9 mouse cellular contexts compared by ENCODE assay signal in the genomic region with DNA sequence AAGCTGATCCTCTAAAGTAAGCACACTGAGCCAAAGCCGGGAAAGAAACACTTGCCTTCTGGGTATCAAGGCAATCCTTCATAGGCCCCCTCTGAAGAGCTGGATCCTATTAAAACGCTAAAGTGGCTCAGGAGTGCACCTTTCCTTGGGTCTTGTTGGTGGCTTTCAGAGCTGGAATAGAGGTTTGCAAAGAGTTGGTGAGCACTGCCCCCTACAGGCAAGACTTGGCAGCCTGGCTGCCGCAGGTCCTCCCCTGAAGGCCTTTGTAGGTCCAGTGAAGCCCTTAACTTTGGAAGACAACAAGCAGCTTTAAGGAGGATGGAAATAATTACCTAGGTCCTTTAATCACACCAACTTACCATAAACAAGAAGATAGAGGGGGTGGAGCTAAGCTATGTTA. TPM values are rescaled to one million over a fixed set of nuclear protein-coding genes. Genes with fewer than 3 reads are reported as not detected.
DNase-seq lines count a peak whose midpoint lies in the region; ATAC-seq and TF ChIP-seq lines count a peak whose summit lies in the region.
"Had no signal": no experiment of that assay in that cellular context is flagged by ENCODE, and none has a peak within 500 bp of the region (broad histone marks: within the 10 kb centered on the region; RNA-seq: fewer than 3 reads in every experiment).

No protein-coding gene starts in this region.

- no peak for TF ChIP-seq EP300 in liver, postnatal 0 days (IDR thresholded peaks at IDR 0.05; ENCODE audit: low read depth)

- no peak overlapping the region for H3K4me2 ChIP-seq in forebrain, embryonic 16.5 days (ENCODE audit: low read length)
- H3K4me2 ChIP-seq in liver, postnatal 0 days (ENCODE audit: low read depth, low read length) = no peak overlapping the region
- H3K4me2 ChIP-seq: limb, embryonic 12.5 days had no signal

- no peak for ATAC-seq in forebrain, embryonic 16.5 days
- ATAC-seq in liver, postnatal 0 days = no peak

- H3K9ac ChIP-seq in forebrain, embryonic 16.5 days (replicated peaks; ENCODE audit: low read depth, low read length) = no peak overlapping the region
- no peak overlapping the region for H3K9ac ChIP-seq in liver, postnatal 0 days (replicated peaks)
- H3K9ac ChIP-seq: limb, embryonic 12.5 days had no signal

- DNase-seq in forebrain, embryonic 10.5 days (ENCODE audit: extremely low spot score, low spot score) = peak; percentile 72
- DNase-seq in 3134 (ENCODE audit: extremely low read depth, insufficient read length, low spot score) = peak; percentile 54
- peak; percentile 68 for DNase-seq in adrenal gland, adult 2 months
- DNase-seq in embryo, embryonic 11.5 days (ENCODE audit: low read depth, low spot score) = peak; percentile 62
- peak; percentile 40 to 76 for DNase-seq in kidney, adult 8-10 months
- peak; percentile 85 for DNase-seq in liver, postnatal 0 days
- peak; percentile 77 to 79 for DNase-seq in right cerebral cortex, adult 2 months (ENCODE audit: low spot score in 2 of 2)

- H3K4me3 ChIP-seq in forebrain, embryonic 10.5 days = no peak overlapping the region
- no peak overlapping the region for H3K4me3 ChIP-seq in forebrain, embryonic 16.5 days (replicated peaks; ENCODE audit: low read length)
- H3K4me3 ChIP-seq in liver, postnatal 0 days (ENCODE audit: low read depth, low read length) = no peak overlapping the region
- H3K4me3 ChIP-seq: limb, embryonic 12.5 days had no signal

- peak; percentile 90 for TF ChIP-seq CTCF in liver, postnatal 0 days (IDR thresholded peaks at IDR 0.05; ENCODE audit: low read depth)

- no peak overlapping the region for H3K27ac ChIP-seq in forebrain, embryonic 10.5 days
- H3K27ac ChIP-seq in forebrain, embryonic 16.5 days (ENCODE audit: low read length) = no peak overlapping the region
- H3K27ac ChIP-seq in liver, postnatal 0 days (ENCODE audit: low read depth) = no peak overlapping the region
- H3K27ac ChIP-seq: limb, embryonic 12.5 days had no signal

- H3K27me3 ChIP-seq in forebrain, embryonic 10.5 days (ENCODE audit: poor library complexity, severe bottlenecking) = peaks cover 8% of the 10 kb centered on the region; the same call in 1 of the 2 replicates
- H3K27me3 ChIP-seq in forebrain, embryonic 16.5 days (replicated peaks; ENCODE audit: control insufficient read depth, insufficient read depth, low read length) = no peaks in the 10 kb centered on the region
- H3K27me3 ChIP-seq in liver, postnatal 0 days (ENCODE audit: insufficient read depth, low read length) = no peaks in the 10 kb centered on the region
- H3K27me3 ChIP-seq: limb, embryonic 12.5 days had no signal

- no peaks in the 10 kb centered on the region for H3K36me3 ChIP-seq in forebrain, embryonic 10.5 days (replicated peaks)
- no peaks in the 10 kb centered on the region for H3K36me3 ChIP-seq in forebrain, embryonic 16.5 days (ENCODE audit: control insufficient read depth, insufficient read depth)
- no peaks in the 10 kb centered on the region for H3K36me3 ChIP-seq in liver, postnatal 0 days (replicated peaks; ENCODE audit: insufficient read depth, low read length)
- H3K36me3 ChIP-seq: limb, embryonic 12.5 days had no signal

- 14% methylated on average over 3 of the region's 3 CpGs for WGBS in forebrain, embryonic 10.5 days
- 6% methylated on average over 3 of the region's 3 CpGs for WGBS in forebrain, embryonic 16.5 days
- 7% methylated on average over 3 of the region's 3 CpGs for WGBS in liver, postnatal 0 days (ENCODE audit: insufficient replicate concordance)

- H3K9me3 ChIP-seq in forebrain, embryonic 10.5 days = no peaks in the 10 kb centered on the region
- H3K9me3 ChIP-seq in forebrain, embryonic 16.5 days (ENCODE audit: control insufficient read depth, low read length) = no peaks in the 10 kb centered on the region
- no peaks in the 10 kb centered on the region for H3K9me3 ChIP-seq in liver, postnatal 0 days (ENCODE audit: low read length)
- H3K9me3 ChIP-seq: limb, embryonic 12.5 days had no signal

- peaks cover 38% of the 10 kb centered on the region for H3K4me1 ChIP-seq in forebrain, embryonic 10.5 days
- peaks cover 9% of the 10 kb centered on the region for H3K4me1 ChIP-seq in forebrain, embryonic 16.5 days (replicated peaks; ENCODE audit: control insufficient read depth, insufficient read depth, low read length)
- H3K4me1 ChIP-seq in liver, postnatal 0 days (ENCODE audit: insufficient read depth) = peaks cover 12% of the 10 kb centered on the region

RNA-seq across cellular contexts. Expression of gene Mrgbp, which starts 2.4 kb away (rescaled TPM):
- 41.1 and 44.3 TPM in 2 replicates for polyA plus RNA-seq in forebrain, embryonic 10.5 days (2016; fragmentation: Nextera tagmentation; extraction: Ambion mirVana)
- polyA plus RNA-seq in forebrain, embryonic 16.5 days (2015; fragmentation: Nextera tagmentation; extraction: Ambion mirVana) = 49.3 and 50.6 TPM in 2 replicates
- total RNA-seq in adrenal gland, adult 2 months (2021) = 10 to 100 TPM; 17.0 to 17.8 TPM
- 19.3 and 21.3 TPM in 2 replicates for polyA plus RNA-seq in adrenal gland, adult 2 months (2012; rRNA removed)
- 7.3 and 7.5 TPM in 2 replicates for polyA plus RNA-seq in liver, postnatal 0 days (2015; fragmentation: Nextera tagmentation; extraction: Ambion mirVana)

RNA-seq across cellular contexts. Expression of gene Ogfr, which starts 10.4 kb away (rescaled TPM):
- 103 and 104 TPM in 2 replicates for polyA plus RNA-seq in forebrain, embryonic 10.5 days (2016; fragmentation: Nextera tagmentation; extraction: Ambion mirVana)
- polyA plus RNA-seq in forebrain, embryonic 16.5 days (2015; fragmentation: Nextera tagmentation; extraction: Ambion mirVana) = 81.8 and 85.5 TPM in 2 replicates
- total RNA-seq in adrenal gland, adult 2 months (2021) = 10 to 100 TPM; 36.0 to 41.5 TPM
- 23.6 and 24.5 TPM in 2 replicates for polyA plus RNA-seq in adrenal gland, adult 2 months (2012; rRNA removed)
- polyA plus RNA-seq in liver, postnatal 0 days (2015; fragmentation: Nextera tagmentation; extraction: Ambion mirVana) = 22.7 and 24.9 TPM in 2 replicates

RNA-seq across cellular contexts. Expression of gene Col9a3, which starts 18.9 kb away (rescaled TPM):
- polyA plus RNA-seq in forebrain, embryonic 10.5 days (2016; fragmentation: Nextera tagmentation; extraction: Ambion mirVana) = 3.6 and 3.7 TPM in 2 replicates
- 50.8 and 51.5 TPM in 2 replicates for polyA plus RNA-seq in forebrain, embryonic 16.5 days (2015; fragmentation: Nextera tagmentation; extraction: Ambion mirVana)
- total RNA-seq in adrenal gland, adult 2 months (2021) = under 1 TPM; 0.12 to 0.28 TPM
- 0.33 and 0.39 TPM in 2 replicates for polyA plus RNA-seq in adrenal gland, adult 2 months (2012; rRNA removed)
- polyA plus RNA-seq in liver, postnatal 0 days (2015; fragmentation: Nextera tagmentation; extraction: Ambion mirVana) = 0.41 and 0.63 TPM in 2 replicates

Comparison
In these comparisons a context has a peak if more than half of its experiments do, and no peak if none do; other contexts are left out.
1. RNA of gene Col9a3, which starts 18.9 kb away (polyA plus RNA-seq): 50.8 to 51.5 TPM in forebrain, embryonic 16.5 days; 3.6 to 3.7 TPM in forebrain, embryonic 10.5 days, 0.41 to 0.63 TPM in liver, postnatal 0 days and 0.33 to 0.39 TPM in adrenal gland, adult 2 months; every median in the first group is over 10 times any median in the second.
2. Peak in every context shown above with its lines, with median percentiles within 50 percentile points of each other: DNase-seq.